ENCODE assay signal across 10 mouse cellular contexts in the genomic region with DNA sequence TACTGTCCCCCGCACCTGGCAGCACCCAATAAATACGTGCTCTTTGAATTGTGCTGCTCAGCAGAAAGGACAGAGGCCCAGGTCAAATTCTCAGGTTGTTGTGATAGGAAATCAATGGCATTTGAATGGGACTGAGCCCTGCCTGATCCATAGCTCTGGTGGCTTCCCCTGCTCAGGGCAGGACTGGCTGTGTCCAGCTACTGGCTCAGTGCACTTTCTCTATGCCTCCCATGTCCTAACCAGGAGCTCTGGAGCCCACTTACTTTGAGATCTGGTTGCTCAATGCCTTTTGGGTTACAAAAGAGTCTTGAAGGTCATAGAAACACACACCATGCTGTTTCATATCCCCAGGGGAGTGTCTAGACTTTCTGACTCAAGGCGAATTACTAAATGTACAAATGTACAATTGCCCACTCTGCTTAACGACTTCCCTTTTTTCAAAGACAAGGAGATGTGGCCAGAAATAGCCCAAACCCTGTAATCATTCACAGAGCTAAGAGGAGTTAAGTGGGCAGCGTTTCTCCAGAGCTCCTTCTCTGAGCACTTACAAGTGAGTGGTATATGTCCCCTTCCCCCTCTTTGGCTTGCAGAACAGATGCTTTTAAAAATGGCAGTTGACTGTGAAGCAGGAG.
DNase-seq lines count a peak whose midpoint lies in the region; ATAC-seq lines count a peak whose summit lies in the region.
"Had no signal": no experiment of that assay in that cellular context is flagged by ENCODE, and none has a peak within 500 bp of the region (broad histone marks: within the 10 kb centered on the region; RNA-seq: fewer than 3 reads in every experiment).

No protein-coding gene starts in this region.

- WGBS in heart, embryonic 15.5 days = 41% methylated on average over 5 of the region's 5 CpGs

- H3K9me3 ChIP-seq in heart, embryonic 15.5 days (replicated peaks) = no peaks in the 10 kb centered on the region
- H3K9me3 ChIP-seq: embryonic facial prominence, embryonic 15.5 days had no signal

- H3K27ac ChIP-seq in heart, embryonic 15.5 days = no peak overlapping the region
- H3K27ac ChIP-seq: embryonic facial prominence, embryonic 15.5 days had no signal

- no peak overlapping the region for H3K4me2 ChIP-seq in heart, embryonic 15.5 days
- H3K4me2 ChIP-seq: embryonic facial prominence, embryonic 15.5 days had no signal

- H3K27me3 ChIP-seq in heart, embryonic 15.5 days = no peaks in the 10 kb centered on the region
- H3K27me3 ChIP-seq: embryonic facial prominence, embryonic 15.5 days had no signal

- no peaks in the 10 kb centered on the region for H3K36me3 ChIP-seq in heart, embryonic 15.5 days
- H3K36me3 ChIP-seq: embryonic facial prominence, embryonic 15.5 days had no signal

- no peak for DNase-seq in heart, adult 11 months
- peak; percentile 72 for DNase-seq in NIH3T3 (ENCODE audit: low read depth)
- DNase-seq in embryo, embryonic 11 days = no peak
- DNase-seq: gastrocnemius, postnatal 36 days; kidney, adult 18-20 months had no signal

- 0 out of 2 replicates have a peak, but pooled peaks have one; percentile 27 for ATAC-seq in heart, embryonic 15.5 days (replicated peaks; ENCODE audit: insufficient number of reproducible peaks, insufficient read depth, low FRiP score, low read depth)
- peak; percentile 96 for ATAC-seq in granulocyte monocyte progenitor cell, adult 5-6 weeks (replicated peaks; ENCODE audit: poor library complexity, severe bottlenecking)
- peak; percentile 67 for ATAC-seq in monocyte, adult 5-6 weeks (replicated peaks; ENCODE audit: insufficient number of reproducible peaks, low FRiP score, low TSS enrichment, poor library complexity, severe bottlenecking)
- no peak for ATAC-seq in cerebellum, adult (ENCODE audit: insufficient number of reproducible peaks, low FRiP score, low TSS enrichment)

- H3K9ac ChIP-seq in heart, embryonic 15.5 days = no peak overlapping the region
- H3K9ac ChIP-seq: embryonic facial prominence, embryonic 15.5 days had no signal

- no peak overlapping the region for H3K4me3 ChIP-seq in heart, embryonic 15.5 days
- H3K4me3 ChIP-seq: embryonic facial prominence, embryonic 15.5 days had no signal

- H3K4me1 ChIP-seq in heart, embryonic 15.5 days (replicated peaks) = peaks cover 8% of the 10 kb centered on the region
